Mouse (Mus musculus) heart, embryonic 11.5 days (tissue): ENCODE measurements at regions not wholly inside any gene's neighbourhood (a gene's known extent, or its start where the extent isn't known, plus 50 kb on each side); places are given as distances from the start of the nearest gene placed in this dataset.

Source experiments
- ATAC-seq: fragments of 200-750 bp; cut with Nextera tagmentation; replicated peaks from 2 replicates; pipeline ENCODE4 v1.8.0; 2017; ENCODE audit warnings: moderate library complexity; ENCODE audit not compliant: insufficient number of reproducible peaks, low FRiP score, low TSS enrichment
- H3K27ac ChIP-seq: fragments of 300-500 bp; sonication (generic); 2 replicates; pipeline ENCODE4 v1.5.1; 2014; ENCODE audit warnings: mild to moderate bottlenecking, low read depth, low read length
- H3K27me3 ChIP-seq: fragments of 300-500 bp; sonication (generic); 2 replicates; pipeline ENCODE4 v1.6.1; 2014; ENCODE audit warnings: mild to moderate bottlenecking, low read length, mixed read lengths; ENCODE audit not compliant: control insufficient read depth, insufficient read depth
- H3K36me3 ChIP-seq: fragments of 300-500 bp; sonication (generic); 2 replicates; pipeline ENCODE4 v1.6.1; 2014; ENCODE audit warnings: mild to moderate bottlenecking, low read length, moderate library complexity, mixed read lengths; ENCODE audit not compliant: control insufficient read depth, insufficient read depth
- H3K4me1 ChIP-seq: fragments of 300-500 bp; sonication (generic); 2 replicates; pipeline ENCODE4 v1.6.1; 2014; ENCODE audit warnings: low read length; ENCODE audit not compliant: control insufficient read depth, insufficient read depth
- H3K4me2 ChIP-seq: fragments of 300-500 bp; sonication (generic); 2 replicates; pipeline ENCODE4 v1.6.1; 2014; ENCODE audit warnings: mild to moderate bottlenecking, moderate library complexity
- H3K4me3 ChIP-seq: fragments of 300-500 bp; sonication (generic); 2 replicates; pipeline ENCODE4 v1.5.1; 2014; ENCODE audit warnings: low read depth, low read length
- H3K9ac ChIP-seq: fragments of 300-500 bp; sonication (generic); 2 replicates; pipeline ENCODE4 v1.6.1; 2014; ENCODE audit warnings: mild to moderate bottlenecking, low read depth, low read length, moderate library complexity
- H3K9me3 ChIP-seq: fragments of 300-500 bp; sonication (generic); replicated peaks from 2 replicates; pipeline ENCODE4 v1.6.1; 2016; ENCODE audit warnings: low read length; ENCODE audit not compliant: control insufficient read depth
- WGBS: fragments of 180-500 bp; shearing (Covaris S2); extraction: QIAGEN DNeasy Blood & Tissue Kit; methylation state at CpG from one replicate; pipeline ENCODE4 v1.1.7; 2014; ENCODE audit not compliant: insufficient replicate concordance; 5-methylcytosine and 5-hydroxymethylcytosine counted together

GRCm38 (mm10) chr10:98517609-98518008 is 396.6 kb upstream of the Atp2b1 start:
- Histone ChIP-seq H3K36me3 (no peaks in the 10 kb centered on the region), H3K27me3 (no peaks in the 10 kb centered on the region), H3K4me2 (no peak overlapping the region), H3K9me3 (no peaks in the 10 kb centered on the region), H3K4me3 (no peak overlapping the region), H3K4me1 (no peaks in the 10 kb centered on the region), H3K9ac (no peak overlapping the region), H3K27ac (no peak overlapping the region)
- ATAC-seq = no peak
- 77% methylated on average over 2 of the region's 2 CpGs for WGBS

- H3K36me3 ChIP-seq = no peaks in the 10 kb centered on the region
- H3K9me3 ChIP-seq = no peaks in the 10 kb centered on the region
- H3K4me1 ChIP-seq = no peaks in the 10 kb centered on the region
- H3K4me3 ChIP-seq = no peak overlapping the region
- no peak overlapping the region for H3K4me2 ChIP-seq
- no peak for ATAC-seq
- H3K9ac ChIP-seq = no peak overlapping the region
- 74% methylated on average over 4 of the region's 4 CpGs for WGBS
- no peaks in the 10 kb centered on the region for H3K27me3 ChIP-seq
- no peak overlapping the region for H3K27ac ChIP-seq
Observed at GRCm38 (mm10) chr10:98529565-98529964, 384.6 kb upstream of the Atp2b1 start.

GRCm38 (mm10) chr10:98531425-98531824 is 382.8 kb upstream of the Atp2b1 start:
- no peaks in the 10 kb centered on the region for H3K9me3 ChIP-seq
- H3K27me3 ChIP-seq = no peaks in the 10 kb centered on the region
- no peaks in the 10 kb centered on the region for H3K4me1 ChIP-seq
- H3K4me3 ChIP-seq = no peak overlapping the region
- no peak overlapping the region for H3K9ac ChIP-seq
- no peak overlapping the region for H3K27ac ChIP-seq
- no peak overlapping the region for H3K4me2 ChIP-seq
- no peaks in the 10 kb centered on the region for H3K36me3 ChIP-seq
- ATAC-seq = no peak
- WGBS = 89% methylated on average over 4 of the region's 4 CpGs

GRCm38 (mm10) chr10:98538706-98539105 is 375.5 kb upstream of the Atp2b1 start:
- H3K4me1 ChIP-seq = no peaks in the 10 kb centered on the region; the same call in 1 of the 2 replicates
- H3K4me3 ChIP-seq = no peak overlapping the region
- WGBS = 76% methylated on average over 1 of the region's 1 CpGs
- H3K4me2 ChIP-seq = no peak overlapping the region
- no peaks in the 10 kb centered on the region for H3K36me3 ChIP-seq
- ATAC-seq = no peak
- H3K9ac ChIP-seq = no peak overlapping the region
- no peaks in the 10 kb centered on the region for H3K27me3 ChIP-seq
- H3K27ac ChIP-seq = no peak overlapping the region
- H3K9me3 ChIP-seq = no peaks in the 10 kb centered on the region

- no peaks in the 10 kb centered on the region for H3K9me3 ChIP-seq
- no peak overlapping the region for H3K4me3 ChIP-seq
- H3K4me1 ChIP-seq = no peaks in the 10 kb centered on the region; the same call in 1 of the 2 replicates
- H3K4me2 ChIP-seq = no peak overlapping the region
- no peak overlapping the region for H3K27ac ChIP-seq
- H3K36me3 ChIP-seq = no peaks in the 10 kb centered on the region
- no peak for ATAC-seq
- H3K27me3 ChIP-seq = no peaks in the 10 kb centered on the region
- H3K9ac ChIP-seq = no peak overlapping the region
Observed at GRCm38 (mm10) chr10:98541062-98541461, 373.1 kb upstream of the Atp2b1 start.

GRCm38 (mm10) chr10:98542072-98542471 is 372.1 kb upstream of the Atp2b1 start:
- no peak overlapping the region for H3K9ac ChIP-seq
- no peak overlapping the region for H3K27ac ChIP-seq
- H3K4me3 ChIP-seq = no peak overlapping the region
- H3K9me3 ChIP-seq = no peaks in the 10 kb centered on the region
- WGBS = 83% methylated on average over 2 of the region's 2 CpGs
- no peak for ATAC-seq
- no peak overlapping the region for H3K4me2 ChIP-seq
- no peaks in the 10 kb centered on the region for H3K27me3 ChIP-seq
- H3K36me3 ChIP-seq = no peaks in the 10 kb centered on the region
- H3K4me1 ChIP-seq = no peaks in the 10 kb centered on the region; the same call in 1 of the 2 replicates

GRCm38 (mm10) chr10:98543253-98543997 is 370.8 kb upstream of the Atp2b1 start:
- 49% methylated on average over 8 of the region's 8 CpGs for WGBS
- Histone ChIP-seq H3K4me2 (no peak overlapping the region), H3K4me3 (no peak overlapping the region), H3K9me3 (no peaks in the 10 kb centered on the region), H3K9ac (no peak overlapping the region), H3K4me1 (no peaks in the 10 kb centered on the region; the same call in 1 of the 2 replicates), H3K27ac (no peak overlapping the region), H3K36me3 (no peaks in the 10 kb centered on the region), H3K27me3 (no peaks in the 10 kb centered on the region)
- no peak for ATAC-seq

- 54% methylated on average over 5 of the region's 5 CpGs for WGBS
- no peak overlapping the region for H3K4me2 ChIP-seq
- H3K27ac ChIP-seq = no peak overlapping the region
- no peak overlapping the region for H3K4me3 ChIP-seq
- ATAC-seq = no peak
- no peaks in the 10 kb centered on the region for H3K36me3 ChIP-seq
- no peaks in the 10 kb centered on the region; the same call in 1 of the 2 replicates for H3K4me1 ChIP-seq
- H3K9me3 ChIP-seq = no peaks in the 10 kb centered on the region
- no peaks in the 10 kb centered on the region for H3K27me3 ChIP-seq
- no peak overlapping the region for H3K9ac ChIP-seq
Observed at GRCm38 (mm10) chr10:98543998-98544349, 370.2 kb upstream of the Atp2b1 start.

- 57% methylated on average over 3 of the region's 3 CpGs for whole genome bisulfite sequencing
- H3K4me2 ChIP-seq = no peak overlapping the region
- H3K27ac ChIP-seq = no peak overlapping the region
- H3K36me3 ChIP-seq = no peaks in the 10 kb centered on the region
- H3K4me3 ChIP-seq = no peak overlapping the region
- H3K27me3 ChIP-seq = no peaks in the 10 kb centered on the region
- no peaks in the 10 kb centered on the region for H3K4me1 ChIP-seq
- no peak for ATAC-seq
- H3K9ac ChIP-seq = no peak overlapping the region
- no peaks in the 10 kb centered on the region for H3K9me3 ChIP-seq
Observed at GRCm38 (mm10) chr10:98554575-98554974, 359.6 kb upstream of the Atp2b1 start.
